Mouse (Mus musculus) urinary bladder, postnatal 0 days (tissue): ENCODE data around the gene Gm9844. TPM values are rescaled to one million over a fixed set of nuclear protein-coding genes. Genes with fewer than 3 reads are reported as not detected.

ENCODE experiments used
- polyA plus RNA-seq: library from polyadenylated mRNA; unstranded; fragments of >200 nt; fragmentation: Nextera tagmentation; extraction: Ambion mirVana; gene quantifications from 2 replicates; pipeline ENCODE4 v1.2.1, GENCODE M21; 2015

Gm9844 gene
- polyA plus RNA-seq, result 10.0 and 14.4 TPM in 2 replicates

DNA sequence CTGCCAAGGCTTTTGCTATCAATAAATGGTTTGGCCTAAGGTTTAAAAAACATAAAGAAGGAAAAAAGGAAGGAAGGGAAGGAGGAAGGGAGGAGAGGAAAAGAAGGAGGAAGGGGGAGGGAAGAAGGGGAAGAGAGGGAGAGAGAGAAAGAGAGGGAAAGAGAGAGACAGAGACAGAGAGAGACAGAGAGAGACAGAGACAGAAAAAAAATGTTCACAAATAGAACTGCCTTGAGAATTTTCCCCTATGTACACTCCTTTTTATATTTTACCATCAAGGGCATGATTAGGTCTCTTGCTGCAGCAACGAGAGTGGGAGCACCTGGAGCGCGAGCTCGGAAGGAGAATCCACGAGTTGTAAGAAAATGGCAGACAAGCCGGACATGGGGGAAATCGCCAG lies at the start of gene Gm9844:
TSS of gene Gm9844 (plus strand) at position 301 of the 400 bp plus-strand sequence.

DNA sequence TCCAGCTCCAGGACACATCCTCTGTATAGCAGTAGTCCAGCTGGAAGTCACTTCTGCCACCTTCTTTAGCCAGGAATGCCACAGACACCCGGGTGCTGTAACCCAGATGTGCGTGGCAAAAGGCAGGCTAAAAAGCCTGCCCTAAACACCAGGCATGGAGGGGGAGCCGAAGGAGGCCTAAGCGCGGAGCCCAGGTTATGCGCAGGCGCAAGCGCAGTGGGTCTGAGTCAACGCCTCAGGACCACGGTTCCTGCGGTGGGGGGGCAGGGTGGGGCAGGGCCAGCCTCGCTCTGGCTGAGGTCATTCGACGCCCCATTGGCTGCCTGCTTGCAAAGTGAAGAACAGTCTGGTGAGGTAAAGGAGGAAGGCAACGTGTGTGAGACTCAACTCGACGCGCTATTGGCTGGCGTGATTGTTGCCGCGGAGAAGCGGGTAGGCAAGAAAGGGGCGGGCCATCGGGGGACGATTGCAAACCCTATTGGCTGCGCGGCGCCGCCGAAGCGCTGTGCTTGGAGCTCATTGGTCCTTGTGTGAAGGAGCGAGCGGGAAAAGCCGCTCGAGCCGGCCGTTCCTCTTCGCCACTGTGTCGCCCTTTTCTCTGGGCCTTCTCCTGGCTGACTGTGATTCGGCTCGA lies 7.6 kb downstream of the Gm9844 start, which contains the start of the genes Lypd4 and Dmrtc2:
TSS of gene Lypd4 (minus strand) at position 410 of the 634 bp plus-strand sequence.
TSS of gene Dmrtc2 (plus strand) at position 526 of the 634 bp plus-strand sequence.

DNA sequence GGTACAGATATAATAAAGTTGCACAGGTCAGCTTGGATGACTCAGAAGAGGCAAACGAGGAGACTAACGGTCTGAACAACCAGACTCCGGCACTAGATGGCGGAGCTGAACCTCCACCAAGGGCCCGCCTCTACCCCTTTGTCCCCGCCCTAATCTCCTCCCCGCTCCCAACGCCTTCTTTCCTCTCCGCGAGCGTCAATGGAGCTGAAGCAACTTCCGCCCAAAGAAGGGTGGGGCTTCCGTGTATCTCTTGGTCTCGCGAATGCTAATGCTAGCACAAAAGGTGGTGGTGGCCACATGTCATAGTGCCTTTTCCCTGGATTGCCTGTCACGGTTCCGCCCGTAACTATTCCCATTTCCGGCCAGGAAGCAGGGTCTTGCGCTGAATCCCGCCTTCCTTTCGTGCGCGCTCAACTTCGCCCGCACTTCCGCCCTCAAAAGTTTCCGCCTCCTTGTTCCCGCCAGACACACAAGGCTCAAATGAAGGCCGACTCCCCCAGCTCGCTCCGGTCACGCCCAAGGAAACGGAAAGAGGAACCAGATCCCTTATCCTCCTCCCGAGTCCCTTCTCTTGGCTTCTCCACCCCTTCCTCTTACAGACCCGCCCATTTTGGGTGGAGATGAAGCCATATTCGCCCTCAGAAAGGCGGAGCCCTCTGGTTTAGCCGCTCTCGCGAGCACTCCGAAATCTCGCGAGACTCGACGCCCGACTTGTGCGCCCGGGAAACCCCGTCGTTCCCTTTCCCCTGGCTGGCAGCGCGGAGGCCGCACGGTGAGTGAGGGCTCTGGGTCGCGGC lies 22.1 kb downstream of the Gm9844 start, which contains the start of gene Rps19:
TSS of gene Rps19 (plus strand) at position 476 of the 797 bp plus-strand sequence.

DNA sequence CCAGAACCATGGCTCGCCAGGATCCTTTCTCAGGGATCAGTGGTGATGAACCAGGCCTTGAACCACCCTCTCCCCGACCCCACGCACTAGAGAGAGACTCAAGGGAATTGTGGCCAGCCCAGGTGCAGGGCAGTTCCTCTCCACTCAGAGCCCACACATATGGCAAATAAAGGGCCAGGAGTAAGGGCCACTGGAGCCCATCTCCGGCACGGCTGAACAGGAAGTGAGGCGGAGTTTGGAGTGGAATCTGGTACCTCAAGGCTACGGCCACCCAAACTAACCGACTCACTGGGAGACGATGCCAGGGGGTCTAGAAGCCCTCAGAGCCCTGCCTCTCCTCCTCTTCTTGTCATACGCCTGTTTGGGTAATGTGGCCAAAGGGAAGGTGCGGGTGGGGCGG lies 35.2 kb downstream of the Gm9844 start, which contains the start of gene Cd79a:
TSS of gene Cd79a (plus strand) at position 158 of the 400 bp plus-strand sequence.

DNA sequence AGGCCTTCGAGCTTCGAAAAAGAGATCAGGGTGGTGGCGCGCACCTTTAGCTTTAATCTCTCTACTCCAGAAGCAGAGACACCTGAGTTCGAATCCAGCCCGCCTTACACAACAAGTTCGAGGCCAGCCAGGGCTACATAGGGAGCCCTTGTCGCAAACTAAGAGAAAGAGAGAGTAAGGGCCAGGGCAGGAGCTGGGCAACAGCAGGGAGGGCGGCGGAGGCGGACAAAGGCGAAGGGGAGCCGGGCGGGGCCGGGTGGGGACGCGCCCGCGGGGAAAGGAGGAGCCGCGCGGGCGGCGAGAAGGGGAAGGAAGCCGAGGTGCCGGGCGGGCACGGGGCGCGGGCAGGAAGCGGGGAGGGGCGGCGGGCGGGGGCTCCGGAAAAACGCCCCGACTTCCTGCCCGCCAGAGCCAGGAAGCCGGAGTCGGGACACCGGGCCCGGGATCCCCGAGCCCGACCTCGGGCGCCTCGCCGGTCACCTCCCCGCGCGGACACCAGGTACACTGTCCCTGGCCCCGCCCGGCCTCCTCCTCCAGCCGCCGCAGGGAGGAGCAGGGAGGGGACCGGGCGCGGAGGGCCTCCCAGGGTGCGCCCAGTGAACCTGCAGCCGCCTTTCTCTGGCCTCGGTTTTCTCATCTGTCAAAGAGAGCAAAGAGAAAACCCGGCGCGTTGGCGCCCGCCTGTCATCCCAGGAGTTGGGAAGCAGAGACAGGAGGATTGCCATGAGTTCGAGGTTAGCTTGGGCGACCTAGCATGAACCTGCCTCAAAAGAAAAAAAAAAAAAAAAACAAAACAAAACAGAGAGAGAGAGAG lies 40.8 kb downstream of the Gm9844 start, which contains the start of gene Arhgef1:
TSS of gene Arhgef1 (plus strand) at position 283 of the 814 bp plus-strand sequence.

Other genes starting within 250 kb of the Gm9844 start
- 8.4 and 12.9 TPM in 2 replicates for gene Lypd3, start 225.7 kb upstream of the Gm9844 start, polyA plus RNA-seq
- gene Tex101, start 185.5 kb upstream of the Gm9844 start, polyA plus RNA-seq, result not detected in 2 replicates
- not detected in 2 replicates for gene BC049730, start 153.0 kb upstream of the Gm9844 start, polyA plus RNA-seq
- not detected in 2 replicates for gene Gm4763, start 135.3 kb upstream of the Gm9844 start, polyA plus RNA-seq
- gene Cd177, start 101.9 kb upstream of the Gm9844 start, polyA plus RNA-seq, result 0.82 TPM in 1 of 2 replicates, not detected in the other
- 0.45 TPM in 1 of 2 replicates, not detected in the other for gene Ceacam10, start 85.0 kb upstream of the Gm9844 start, polyA plus RNA-seq
- gene Lypd4, start 7.7 kb downstream of the Gm9844 start, polyA plus RNA-seq, result not detected in 2 replicates
- gene Dmrtc2, start 7.8 kb downstream of the Gm9844 start, polyA plus RNA-seq, result not detected in 2 replicates
- 1,704 and 2,076 TPM in 2 replicates for gene Rps19, start 22.2 kb downstream of the Gm9844 start, polyA plus RNA-seq
- gene Cd79a, start 35.2 kb downstream of the Gm9844 start, polyA plus RNA-seq, result 0.23 and 0.60 TPM in 2 replicates
- gene Arhgef1, start 40.7 kb downstream of the Gm9844 start, polyA plus RNA-seq, result 58.8 and 65.4 TPM in 2 replicates
- not detected in 2 replicates for gene Gm4881, start 82.3 kb downstream of the Gm9844 start, polyA plus RNA-seq
- 315 and 376 TPM in 2 replicates for gene Rabac1, start 110.5 kb downstream of the Gm9844 start, polyA plus RNA-seq
- 1.2 and 4.7 TPM in 2 replicates for gene Atp1a3, start 143.7 kb downstream of the Gm9844 start, polyA plus RNA-seq
- 2.3 and 2.5 TPM in 2 replicates for gene Grik5, start 210.1 kb downstream of the Gm9844 start, polyA plus RNA-seq
- gene Zfp574, start 210.4 kb downstream of the Gm9844 start, polyA plus RNA-seq, result 12.6 and 13.3 TPM in 2 replicates